Mouse (Mus musculus): ENCODE measurements around the gene Trim9. TPM values are rescaled to one million over a fixed set of nuclear protein-coding genes. Genes with fewer than 3 reads are reported as not detected.

The Trim9 gene
- polyA plus RNA-seq, 1 experiment from 2014 or later = 4.0 TPM

GRCm38 (mm10) chr12:70285521-70285920, 61.9 kb downstream of the Trim9 start:
- H3K4me1 ChIP-seq (ENCODE audit: control insufficient read depth, insufficient read depth, low read length) = no peaks in the 10 kb centered on the region
- WGBS = 83% methylated on average over 5 of the region's 5 CpGs
- no peaks in the 10 kb centered on the region for H3K27me3 ChIP-seq (ENCODE audit: control insufficient read depth, insufficient read depth, low read length)
- no peak overlapping the region for H3K4me3 ChIP-seq (ENCODE audit: low read depth, low read length)
- H3K9me3 ChIP-seq (replicated peaks; ENCODE audit: control insufficient read depth, low read length) = no peaks in the 10 kb centered on the region
- no peak overlapping the region for H3K9ac ChIP-seq (replicated peaks; ENCODE audit: low read length)
- no peak overlapping the region for H3K27ac ChIP-seq (replicated peaks; ENCODE audit: low read depth, low read length)
- DNase-seq (ENCODE audit: low spot score) = no peak
- no peak overlapping the region for H3K4me2 ChIP-seq (ENCODE audit: low read depth, low read length)
- H3K36me3 ChIP-seq (replicated peaks; ENCODE audit: control insufficient read depth, insufficient read depth, low read depth, low read length) = no peaks in the 10 kb centered on the region
- no peak for ATAC-seq (replicated peaks; ENCODE audit: insufficient number of reproducible peaks, low FRiP score, low TSS enrichment, low read depth)

GRCm38 (mm10) chr12:70284979-70285378, 62.4 kb downstream of the Trim9 start:
- ATAC-seq (replicated peaks; ENCODE audit: insufficient number of reproducible peaks, low FRiP score, low TSS enrichment, low read depth) (no peak), DNase-seq (ENCODE audit: low spot score) (no peak)
- Histone ChIP-seq H3K27me3 (ENCODE audit: control insufficient read depth, insufficient read depth, low read length) (no peaks in the 10 kb centered on the region), H3K4me3 (ENCODE audit: low read depth, low read length) (no peak overlapping the region), H3K36me3 (replicated peaks; ENCODE audit: control insufficient read depth, insufficient read depth, low read depth, low read length) (no peaks in the 10 kb centered on the region), H3K9me3 (replicated peaks; ENCODE audit: control insufficient read depth, low read length) (no peaks in the 10 kb centered on the region), H3K4me1 (ENCODE audit: control insufficient read depth, insufficient read depth, low read length) (no peaks in the 10 kb centered on the region), H3K4me2 (ENCODE audit: low read depth, low read length) (no peak overlapping the region), H3K27ac (replicated peaks; ENCODE audit: low read depth, low read length) (no peak overlapping the region), H3K9ac (replicated peaks; ENCODE audit: low read length) (no peak overlapping the region)
- 87% methylated on average over 7 of the region's 7 CpGs for WGBS

- ATAC-seq (replicated peaks; ENCODE audit: insufficient number of reproducible peaks, low FRiP score, low TSS enrichment, low read depth) = no peak
- H3K4me3 ChIP-seq (ENCODE audit: low read depth, low read length) = no peak overlapping the region
- H3K27me3 ChIP-seq (ENCODE audit: control insufficient read depth, insufficient read depth, low read length) = no peaks in the 10 kb centered on the region
- 84% methylated on average over 10 of the region's 10 CpGs for WGBS
- no peaks in the 10 kb centered on the region for H3K36me3 ChIP-seq (replicated peaks; ENCODE audit: control insufficient read depth, insufficient read depth, low read depth, low read length)
- no peak overlapping the region for H3K27ac ChIP-seq (replicated peaks; ENCODE audit: low read depth, low read length)
- H3K4me1 ChIP-seq (ENCODE audit: control insufficient read depth, insufficient read depth, low read length) = no peaks in the 10 kb centered on the region
- no peaks in the 10 kb centered on the region for H3K9me3 ChIP-seq (replicated peaks; ENCODE audit: control insufficient read depth, low read length)
- no peak overlapping the region for H3K9ac ChIP-seq (replicated peaks; ENCODE audit: low read length)
- no peak for DNase-seq (ENCODE audit: low spot score)
- H3K4me2 ChIP-seq (ENCODE audit: low read depth, low read length) = no peak overlapping the region
Measured at GRCm38 (mm10) chr12:70283116-70283731, 64.2 kb downstream of the Trim9 start.

GRCm38 (mm10) chr12:70280930-70281329, 66.5 kb downstream of the Trim9 start:
- no peak overlapping the region for H3K4me2 ChIP-seq (ENCODE audit: low read depth, low read length)
- DNase-seq (ENCODE audit: low spot score) (no peak), ATAC-seq (replicated peaks; ENCODE audit: insufficient number of reproducible peaks, low FRiP score, low TSS enrichment, low read depth) (no peak)
- no peaks in the 10 kb centered on the region for H3K36me3 ChIP-seq (replicated peaks; ENCODE audit: control insufficient read depth, insufficient read depth, low read depth, low read length)
- H3K27ac ChIP-seq (replicated peaks; ENCODE audit: low read depth, low read length) = no peak overlapping the region
- H3K9ac ChIP-seq (replicated peaks; ENCODE audit: low read length) = no peak overlapping the region
- 91% methylated on average over 2 of the region's 2 CpGs for WGBS
- H3K4me3 ChIP-seq (ENCODE audit: low read depth, low read length) = no peak overlapping the region
- H3K27me3 ChIP-seq (ENCODE audit: control insufficient read depth, insufficient read depth, low read length) = no peaks in the 10 kb centered on the region
- H3K4me1 ChIP-seq (ENCODE audit: control insufficient read depth, insufficient read depth, low read length) = no peaks in the 10 kb centered on the region
- H3K9me3 ChIP-seq (replicated peaks; ENCODE audit: control insufficient read depth, low read length) = no peaks in the 10 kb centered on the region

- Histone ChIP-seq H3K4me2 (ENCODE audit: low read depth, low read length) (no peak overlapping the region), H3K4me1 (ENCODE audit: control insufficient read depth, insufficient read depth, low read length) (no peaks in the 10 kb centered on the region), H3K36me3 (replicated peaks; ENCODE audit: control insufficient read depth, insufficient read depth, low read depth, low read length) (no peaks in the 10 kb centered on the region), H3K27me3 (ENCODE audit: control insufficient read depth, insufficient read depth, low read length) (no peaks in the 10 kb centered on the region), H3K4me3 (ENCODE audit: low read depth, low read length) (no peak overlapping the region), H3K9ac (replicated peaks; ENCODE audit: low read length) (no peak overlapping the region), H3K9me3 (replicated peaks; ENCODE audit: control insufficient read depth, low read length) (no peaks in the 10 kb centered on the region), H3K27ac (replicated peaks; ENCODE audit: low read depth, low read length) (no peak overlapping the region)
- no peak for ATAC-seq (replicated peaks; ENCODE audit: insufficient number of reproducible peaks, low FRiP score, low TSS enrichment, low read depth)
- 86% methylated on average over 10 of the region's 10 CpGs for WGBS
- no peak for DNase-seq (ENCODE audit: low spot score)
Measured at GRCm38 (mm10) chr12:70280381-70280780, 67.0 kb downstream of the Trim9 start.

GRCm38 (mm10) chr12:70277071-70277939, 70.1 kb downstream of the Trim9 start:
- ATAC-seq (replicated peaks; ENCODE audit: insufficient number of reproducible peaks, low FRiP score, low TSS enrichment, low read depth) (no peak), DNase-seq (ENCODE audit: low spot score) (no peak)
- 71% methylated on average over 12 of the region's 12 CpGs for WGBS
- Histone ChIP-seq H3K9me3 (replicated peaks; ENCODE audit: control insufficient read depth, low read length) (no peaks in the 10 kb centered on the region), H3K27ac (replicated peaks; ENCODE audit: low read depth, low read length) (no peak overlapping the region), H3K36me3 (replicated peaks; ENCODE audit: control insufficient read depth, insufficient read depth, low read depth, low read length) (no peaks in the 10 kb centered on the region), H3K27me3 (ENCODE audit: control insufficient read depth, insufficient read depth, low read length) (no peaks in the 10 kb centered on the region), H3K4me3 (ENCODE audit: low read depth, low read length) (no peak overlapping the region), H3K4me1 (ENCODE audit: control insufficient read depth, insufficient read depth, low read length) (no peaks in the 10 kb centered on the region), H3K9ac (replicated peaks; ENCODE audit: low read length) (no peak overlapping the region), H3K4me2 (ENCODE audit: low read depth, low read length) (no peak overlapping the region)

GRCm38 (mm10) chr12:70269724-70270123, 77.7 kb downstream of the Trim9 start:
- DNase-seq (ENCODE audit: low spot score) = no peak
- Histone ChIP-seq H3K4me3 (ENCODE audit: low read depth, low read length) (no peak overlapping the region), H3K27ac (replicated peaks; ENCODE audit: low read depth, low read length) (no peak overlapping the region), H3K4me1 (ENCODE audit: control insufficient read depth, insufficient read depth, low read length) (no peaks in the 10 kb centered on the region), H3K9me3 (replicated peaks; ENCODE audit: control insufficient read depth, low read length) (no peaks in the 10 kb centered on the region), H3K36me3 (replicated peaks; ENCODE audit: control insufficient read depth, insufficient read depth, low read depth, low read length) (no peaks in the 10 kb centered on the region), H3K9ac (replicated peaks; ENCODE audit: low read length) (no peak overlapping the region), H3K27me3 (ENCODE audit: control insufficient read depth, insufficient read depth, low read length) (no peaks in the 10 kb centered on the region), H3K4me2 (ENCODE audit: low read depth, low read length) (no peak overlapping the region)
- no peak for ATAC-seq (replicated peaks; ENCODE audit: insufficient number of reproducible peaks, low FRiP score, low TSS enrichment, low read depth)
- 71% methylated on average over 6 of the region's 6 CpGs for WGBS

GRCm38 (mm10) chr12:70267314-70267713, 80.1 kb downstream of the Trim9 start:
- no peaks in the 10 kb centered on the region for H3K36me3 ChIP-seq (replicated peaks; ENCODE audit: control insufficient read depth, insufficient read depth, low read depth, low read length)
- H3K27me3 ChIP-seq (ENCODE audit: control insufficient read depth, insufficient read depth, low read length) = no peaks in the 10 kb centered on the region
- H3K9me3 ChIP-seq (replicated peaks; ENCODE audit: control insufficient read depth, low read length) = no peaks in the 10 kb centered on the region
- no peak for ATAC-seq (replicated peaks; ENCODE audit: insufficient number of reproducible peaks, low FRiP score, low TSS enrichment, low read depth)
- WGBS = 81% methylated on average over 9 of the region's 9 CpGs
- H3K9ac ChIP-seq (replicated peaks; ENCODE audit: low read length) = no peak overlapping the region
- no peak for DNase-seq (ENCODE audit: low spot score)
- H3K27ac ChIP-seq (replicated peaks; ENCODE audit: low read depth, low read length) = no peak overlapping the region
- H3K4me1 ChIP-seq (ENCODE audit: control insufficient read depth, insufficient read depth, low read length) = no peaks in the 10 kb centered on the region
- no peak overlapping the region for H3K4me2 ChIP-seq (ENCODE audit: low read depth, low read length)
- no peak overlapping the region for H3K4me3 ChIP-seq (ENCODE audit: low read depth, low read length)
